Mouse (Mus musculus): ENCODE results near the gene Prkrip1. TPM values are rescaled to one million over a fixed set of nuclear protein-coding genes. Genes with fewer than 3 reads are reported as not detected.
"Not testable (repeated sequence)": the region's sequence is repeated elsewhere in the genome, so short reads cannot be mapped to it uniquely, and the experiment has no call there.

Gene Prkrip1
- total and polyA plus RNA-seq, 3 experiments, result 45.5 to 94.8 (median 47.7) TPM

GRCm38 (mm10) chr5:136165246-136165645, 33.5 kb downstream of the Prkrip1 start:
- H3K9me3 ChIP-seq (replicated peaks; ENCODE audit: low read length), result peaks cover 7% of the 10 kb centered on the region
- no peak overlapping the region for H3K4me3 ChIP-seq (replicated peaks in 1 of 3; ENCODE audit: low read depth in 2 of 3, low read length in 2 of 3, poor library complexity in 1 of 3)
- in situ Hi-C loops (cut with MboI; ENCODE audit: low pct_ligation_motif_present, low pct_unique_long_range_greater_than_20kb, low sequenced_read_pairs), result no loop called here
- peaks cover 23 to 78% of the 10 kb centered on the region in 2 experiments for H3K36me3 ChIP-seq (replicated peaks in 1 of 2; ENCODE audit: control insufficient read depth in 1 of 2, insufficient read depth in 1 of 2, low read length in 1 of 2)
- peaks cover 0 to 20% of the 10 kb centered on the region in 2 experiments; a peak in 2 of 4 replicates for H3K4me1 ChIP-seq (ENCODE audit: control insufficient read depth in 1 of 2, insufficient read depth in 2 of 2)
- TF ChIP-seq ELF1 (IDR thresholded peaks at IDR 0.05; ENCODE audit: low read depth, low read length) (no peak), ZC3H11A (IDR thresholded peaks at IDR 0.05; ENCODE audit: low read depth, low read length) (no peak), POLR2AphosphoS2 (IDR thresholded peaks at IDR 0.05; ENCODE audit: low read depth, low read length) (no peak)
- no peak for DNase-seq (ENCODE audit: extremely low read depth)
- dilution Hi-C loops (cut with MboI; ENCODE audit: extremely low pct_ligation_motif_present, extremely low pct_unique_long_range_greater_than_20kb, low sequenced_read_pairs), result no loop called here
- H3K79me2 ChIP-seq (replicated peaks; ENCODE audit: control insufficient read depth, extremely low read depth, insufficient read depth, poor library complexity, severe bottlenecking), result no peaks in the 10 kb centered on the region
- no peak overlapping the region for H3K9ac ChIP-seq (ENCODE audit: insufficient read depth, low read depth)
- H3K4me2 ChIP-seq (ENCODE audit: insufficient read depth, low read depth, poor library complexity, severe bottlenecking), result no peak overlapping the region
- no peaks in the 10 kb centered on the region for H3K27me3 ChIP-seq (replicated peaks)
- H3K27ac ChIP-seq (ENCODE audit: insufficient read depth, low read depth), result no peak overlapping the region

DNA sequence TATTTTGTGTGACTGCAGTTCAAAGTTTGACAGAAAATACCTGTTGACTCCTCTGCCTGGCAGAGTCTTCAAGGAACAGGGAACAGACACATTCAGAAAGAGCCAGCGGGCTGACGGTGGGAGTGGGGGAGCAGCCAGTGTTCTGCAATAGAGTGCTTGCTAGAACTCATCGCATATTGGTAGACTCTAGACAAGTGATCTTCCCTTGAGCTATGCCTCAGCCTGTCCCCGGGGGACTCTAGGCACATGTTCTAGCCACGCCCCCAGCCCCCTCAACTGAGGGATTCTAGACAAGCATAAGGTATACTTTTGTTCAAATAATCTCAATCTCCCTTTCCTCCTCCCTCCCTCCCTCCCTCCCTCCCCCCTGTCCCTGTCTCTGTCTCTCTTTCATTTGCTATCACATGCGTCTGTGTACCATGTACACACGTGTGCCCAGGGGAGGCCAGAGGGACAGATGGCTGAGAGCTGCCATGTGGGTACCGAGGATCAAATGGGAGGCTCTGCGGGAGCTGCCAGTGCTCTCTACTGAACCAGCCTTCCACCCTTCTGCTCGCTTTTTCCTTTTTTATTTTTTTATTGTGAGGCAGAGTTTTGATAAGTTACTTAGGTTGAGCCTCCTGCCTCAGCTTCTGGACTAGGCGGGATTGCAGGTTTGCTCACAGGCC, 34.8 kb downstream of the Prkrip1 start:
- H3K4me3 ChIP-seq (replicated peaks in 1 of 3; ENCODE audit: low read depth in 2 of 3, low read length in 2 of 3, poor library complexity in 1 of 3), result no peak overlapping the region
- DNase-seq (ENCODE audit: extremely low read depth), result no peak
- peaks cover 26 to 81% of the 10 kb centered on the region in 2 experiments for H3K36me3 ChIP-seq (replicated peaks in 1 of 2; ENCODE audit: control insufficient read depth in 1 of 2, insufficient read depth in 1 of 2, low read length in 1 of 2)
- in situ Hi-C loops (cut with MboI; ENCODE audit: low pct_ligation_motif_present, low pct_unique_long_range_greater_than_20kb, low sequenced_read_pairs) (no loop called here), dilution Hi-C loops (cut with MboI; ENCODE audit: extremely low pct_ligation_motif_present, extremely low pct_unique_long_range_greater_than_20kb, low sequenced_read_pairs) (no loop called here)
- TF ChIP-seq MAZ (IDR thresholded peaks at IDR 0.05; ENCODE audit: low read depth, low read length) (no peak), CTCF (conservative IDR thresholded peaks at IDR 0.05 in 1 of 2, IDR thresholded peaks at IDR 0.05 in 1 of 2; ENCODE audit: low read depth in 2 of 2, low read length in 2 of 2) (no peak), JUN (IDR thresholded peaks at IDR 0.05; ENCODE audit: insufficient read depth, low read depth, low read length) (no peak), IRF4 (IDR thresholded peaks at IDR 0.05; ENCODE audit: low read depth, low read length) (no peak), E2F4 (IDR thresholded peaks at IDR 0.05; ENCODE audit: insufficient replicate concordance, low read depth, low read length) (no peak), EP300 (IDR thresholded peaks at IDR 0.05; ENCODE audit: low read length) (no peak)
- no peaks in the 10 kb centered on the region for H3K27me3 ChIP-seq (replicated peaks)
- peaks cover 0 to 15% of the 10 kb centered on the region in 2 experiments; a peak in 1 of 4 replicates for H3K4me1 ChIP-seq (ENCODE audit: control insufficient read depth in 1 of 2, insufficient read depth in 2 of 2)
- no peak overlapping the region for H3K9ac ChIP-seq (ENCODE audit: insufficient read depth, low read depth)
- no peaks in the 10 kb centered on the region for H3K79me2 ChIP-seq (replicated peaks; ENCODE audit: control insufficient read depth, extremely low read depth, insufficient read depth, poor library complexity, severe bottlenecking)
- H3K4me2 ChIP-seq (ENCODE audit: insufficient read depth, low read depth, poor library complexity, severe bottlenecking), result no peak overlapping the region
- no peak overlapping the region for H3K27ac ChIP-seq (ENCODE audit: insufficient read depth, low read depth)
- peaks cover 9% of the 10 kb centered on the region for H3K9me3 ChIP-seq (replicated peaks; ENCODE audit: low read length)

GRCm38 (mm10) chr5:136160084-136160483, 38.7 kb downstream of the Prkrip1 start:
- H3K9ac ChIP-seq (ENCODE audit: insufficient read depth, low read depth); in situ Hi-C loops (cut with MboI; ENCODE audit: low pct_ligation_motif_present, low pct_unique_long_range_greater_than_20kb, low sequenced_read_pairs); H3K4me1 ChIP-seq (ENCODE audit: control insufficient read depth in 1 of 2, insufficient read depth in 2 of 2); H3K27me3 ChIP-seq (replicated peaks); H3K4me2 ChIP-seq (ENCODE audit: insufficient read depth, low read depth, poor library complexity, severe bottlenecking); dilution Hi-C loops (cut with MboI; ENCODE audit: extremely low pct_ligation_motif_present, extremely low pct_unique_long_range_greater_than_20kb, low sequenced_read_pairs); H3K4me3 ChIP-seq (replicated peaks in 1 of 3; ENCODE audit: low read depth in 2 of 3, low read length in 2 of 3, poor library complexity in 1 of 3); H3K9me3 ChIP-seq (replicated peaks; ENCODE audit: low read length); H3K27ac ChIP-seq (ENCODE audit: insufficient read depth, low read depth); DNase-seq (ENCODE audit: extremely low read depth); H3K79me2 ChIP-seq (replicated peaks; ENCODE audit: control insufficient read depth, extremely low read depth, insufficient read depth, poor library complexity, severe bottlenecking): not testable (repeated sequence)
- peaks cover 13 to 48% of the 10 kb centered on the region in 2 experiments for H3K36me3 ChIP-seq (replicated peaks in 1 of 2; ENCODE audit: control insufficient read depth in 1 of 2, insufficient read depth in 1 of 2, low read length in 1 of 2)

All from CH12.LX (cell line).